Mouse (Mus musculus): ENCODE data around the gene Nat8f6.
"Not testable (repeated sequence)": the region's sequence is repeated elsewhere in the genome, so short reads cannot be mapped to it uniquely, and the experiment has no call there.

- TF ChIP-seq CTCF (IDR thresholded peaks at IDR 0.05; ENCODE audit: low read depth, low read length); POLR2AphosphoS5 (IDR thresholded peaks at IDR 0.05; ENCODE audit: insufficient replicate concordance, low read depth, low read length); TAL1 (conservative IDR thresholded peaks at IDR 0.05; ENCODE audit: low read depth, low read length): not testable (repeated sequence)
These were observed 10.2 kb downstream of the Nat8f6 start for GRCm38 (mm10) chr6:85810514-85810913.
